20 mouse cellular contexts compared by ENCODE assay signal in genomic region chr4:45420733-45421132, GRCm38 (mm10). TPM values are rescaled to one million over a fixed set of nuclear protein-coding genes. Genes with fewer than 3 reads are reported as not detected.
A peak's percentile ranks its signal among the peaks of the same experiment; 100 is the strongest.
DNase-seq lines count a peak whose midpoint lies in the region; ATAC-seq and TF ChIP-seq lines count a peak whose summit lies in the region.
"Had no signal": no experiment of that assay in that cellular context is flagged by ENCODE, and none has a peak within 500 bp of the region (broad histone marks: within the 10 kb centered on the region; RNA-seq: fewer than 3 reads in every experiment).

No protein-coding gene starts in this region.

- H3K4me3 ChIP-seq in heart, embryonic 13.5 days: no peak overlapping the region
- no peak overlapping the region for H3K4me3 ChIP-seq in kidney, postnatal 0 days (replicated peaks; ENCODE audit: low read depth, low read length)
- no peak overlapping the region for H3K4me3 ChIP-seq in embryonic facial prominence, embryonic 10.5 days
- H3K4me3 ChIP-seq in forebrain, embryonic 15.5 days: no peak overlapping the region
- H3K4me3 ChIP-seq: embryonic facial prominence, embryonic 12.5 days; hindbrain, embryonic 15.5 days; megakaryocyte, embryonic 14.5 days had no signal

- H3K4me1 ChIP-seq in heart, embryonic 13.5 days: peaks cover 52% of the 10 kb centered on the region
- peaks cover 10% of the 10 kb centered on the region; the same call in 1 of the 2 replicates for H3K4me1 ChIP-seq in kidney, postnatal 0 days (replicated peaks; ENCODE audit: insufficient read depth, low read length)
- H3K4me1 ChIP-seq in embryonic facial prominence, embryonic 10.5 days: peaks cover 61% of the 10 kb centered on the region
- peaks cover 53% of the 10 kb centered on the region for H3K4me1 ChIP-seq in forebrain, embryonic 15.5 days

- no peak for ATAC-seq in heart, embryonic 13.5 days (ENCODE audit: extremely low read depth, insufficient number of reproducible peaks, low FRiP score, low TSS enrichment)
- no peak for ATAC-seq in kidney, postnatal 0 days (replicated peaks; ENCODE audit: low FRiP score, low read depth)
- no peak for ATAC-seq in forebrain, embryonic 15.5 days (replicated peaks)

- TF ChIP-seq CTCF in kidney, postnatal 0 days (IDR thresholded peaks at IDR 0.05; ENCODE audit: low read depth): no peak

- no peaks in the 10 kb centered on the region for H3K27me3 ChIP-seq in heart, embryonic 13.5 days (replicated peaks)
- no peaks in the 10 kb centered on the region for H3K27me3 ChIP-seq in kidney, postnatal 0 days (ENCODE audit: insufficient read depth, low read length)
- peaks cover 8% of the 10 kb centered on the region; the same call in 1 of the 2 replicates for H3K27me3 ChIP-seq in embryonic facial prominence, embryonic 10.5 days (replicated peaks; ENCODE audit: low read depth, poor library complexity, severe bottlenecking)
- no peaks in the 10 kb centered on the region for H3K27me3 ChIP-seq in forebrain, embryonic 15.5 days
- H3K27me3 ChIP-seq: CH12.LX; embryonic facial prominence, embryonic 12.5 days; hindbrain, embryonic 15.5 days had no signal

- WGBS in heart, embryonic 13.5 days: 67% methylated on average over 3 of the region's 3 CpGs
- 60% methylated on average over 3 of the region's 3 CpGs for WGBS in kidney, postnatal 0 days
- WGBS in embryonic facial prominence, embryonic 10.5 days: 38% methylated on average over 3 of the region's 3 CpGs
- 2% methylated on average over 3 of the region's 3 CpGs for WGBS in forebrain, embryonic 15.5 days

- DNase-seq in heart, postnatal 10 days: no peak
- no peak for DNase-seq in kidney, postnatal 0 days (ENCODE audit: low spot score)
- no peak for DNase-seq in kidney, adult 8-10 months
- DNase-seq in embryonic facial prominence, embryonic 10.5 days (ENCODE audit: low spot score): peak; percentile 19
- no peak for DNase-seq in left cerebral cortex, adult 11 months (ENCODE audit: low spot score)
- no peak for DNase-seq in urinary bladder, postnatal 14 days (ENCODE audit: low spot score)
- DNase-seq: adrenal gland, postnatal 36 days; cerebellum, postnatal 36 days; gastrocnemius, postnatal 14 days; layer of hippocampus, adult 9-11 months; lung, adult 2 months; right cerebral cortex, adult 18-20 months; thymus, postnatal 14 days had no signal

- H3K9ac ChIP-seq in heart, embryonic 13.5 days: 0 out of 2 replicates have a peak overlapping the region, but pooled peaks have one; percentile 33
- H3K9ac ChIP-seq in kidney, postnatal 0 days (ENCODE audit: low read depth, low read length): no peak overlapping the region
- H3K9ac ChIP-seq in forebrain, embryonic 15.5 days (replicated peaks): 0 out of 2 replicates have a peak overlapping the region, but pooled peaks have one; percentile 6
- H3K9ac ChIP-seq: embryonic facial prominence, embryonic 12.5 days; hindbrain, embryonic 15.5 days had no signal

- intact Hi-C loops in heart, postnatal 10 days (cut with DNase I): loop anchor here (5.0 kb wide), 1 partner anchor 42 kb away; no protein-coding TSS in a partner anchor

- 0 out of 2 replicates have a peak overlapping the region, but pooled peaks have one; percentile 20 for H3K27ac ChIP-seq in heart, embryonic 13.5 days (replicated peaks)
- 0 out of 2 replicates have a peak overlapping the region, but pooled peaks have one; percentile 2 for H3K27ac ChIP-seq in kidney, postnatal 0 days
- peak overlapping the region; percentile 76; the same call in 1 of the 2 replicates for H3K27ac ChIP-seq in embryonic facial prominence, embryonic 10.5 days (replicated peaks)
- H3K27ac ChIP-seq in forebrain, embryonic 15.5 days (replicated peaks): peak overlapping the region; percentile 75
- H3K27ac ChIP-seq: hindbrain, embryonic 15.5 days had no signal

- no peaks in the 10 kb centered on the region for H3K9me3 ChIP-seq in heart, embryonic 13.5 days
- no peaks in the 10 kb centered on the region for H3K9me3 ChIP-seq in kidney, postnatal 0 days (replicated peaks; ENCODE audit: low read length)
- no peaks in the 10 kb centered on the region for H3K9me3 ChIP-seq in embryonic facial prominence, embryonic 10.5 days
- H3K9me3 ChIP-seq in forebrain, embryonic 15.5 days: no peaks in the 10 kb centered on the region
- H3K9me3 ChIP-seq: embryonic facial prominence, embryonic 12.5 days; hindbrain, embryonic 15.5 days had no signal

- H3K36me3 ChIP-seq in heart, embryonic 13.5 days: peaks cover 15% of the 10 kb centered on the region
- H3K36me3 ChIP-seq in kidney, postnatal 0 days (ENCODE audit: insufficient read depth, low read length): no peaks in the 10 kb centered on the region
- 0 out of 2 replicates have a peak, but pooled peaks cover 5% of the 10 kb centered on the region for H3K36me3 ChIP-seq in embryonic facial prominence, embryonic 10.5 days (replicated peaks)
- no peaks in the 10 kb centered on the region for H3K36me3 ChIP-seq in forebrain, embryonic 15.5 days
- H3K36me3 ChIP-seq: embryonic facial prominence, embryonic 12.5 days; hindbrain, embryonic 15.5 days had no signal

- no peak overlapping the region for H3K4me2 ChIP-seq in heart, embryonic 13.5 days
- no peak overlapping the region for H3K4me2 ChIP-seq in kidney, postnatal 0 days (ENCODE audit: low read length)
- no peak overlapping the region for H3K4me2 ChIP-seq in forebrain, embryonic 15.5 days (replicated peaks)
- H3K4me2 ChIP-seq: embryonic facial prominence, embryonic 12.5 days; heart, embryonic 11.5 days; hindbrain, embryonic 15.5 days had no signal

RNA-seq across cellular contexts. Expression of gene Slc25a51, which starts 12.2 kb away (rescaled TPM):
- 59.0 and 64.6 TPM in 2 replicates for polyA plus RNA-seq in heart, embryonic 13.5 days (2015; fragmentation: Nextera tagmentation; extraction: Ambion mirVana)
- total RNA-seq in heart, postnatal 10 days (2021): 100 to 1,000 TPM; 132 to 179 TPM
- 62.9 and 70.3 TPM in 2 replicates for polyA plus RNA-seq in kidney, postnatal 0 days (2015; fragmentation: Nextera tagmentation; extraction: Ambion mirVana)
- polyA plus RNA-seq in embryonic facial prominence, embryonic 10.5 days (2016; fragmentation: Nextera tagmentation; extraction: Ambion mirVana): 82.0 and 87.0 TPM in 2 replicates
- polyA plus RNA-seq in forebrain, embryonic 15.5 days (2015; fragmentation: Nextera tagmentation; extraction: Ambion mirVana): 86.1 and 87.3 TPM in 2 replicates

Comparison
In these comparisons a context has a peak if more than half of its experiments do, and no peak if none do; other contexts are left out.
1. H3K27ac ChIP-seq: peak in every context shown above with its lines; median percentile 76 in embryonic facial prominence, embryonic 10.5 days; 75 in forebrain, embryonic 15.5 days; 20 in heart, embryonic 13.5 days; 2 in kidney, postnatal 0 days.